Mouse (Mus musculus) forebrain, postnatal 0 days (tissue): ENCODE measurements around the gene Trp53inp2. TPM values are rescaled to one million over a fixed set of nuclear protein-coding genes. Genes with fewer than 3 reads are reported as not detected.

Experiments used
- ATAC-seq: fragments of 200-750 bp; cut with Nextera tagmentation; 2 replicates; pipeline ENCODE4 v1.8.0; 2017; ENCODE audit warnings: mild to moderate bottlenecking, moderate library complexity
- DNase-seq: peaks from one replicate; pipeline ENCODE4 v3.0.0-alpha.2; 2015
- H3K27ac ChIP-seq: fragments of 300-500 bp; sonication (generic); 2 replicates; pipeline ENCODE4 v1.5.1; 2014; ENCODE audit warnings: low read depth, mild to moderate bottlenecking, antibody characterized with exemption, low read length, moderate library complexity, mixed read lengths
- H3K27me3 ChIP-seq: fragments of 300-500 bp; sonication (generic); 2 replicates; pipeline ENCODE4 v1.6.1; 2014; ENCODE audit warnings: mild to moderate bottlenecking, low read length, mixed read lengths; ENCODE audit not compliant: insufficient read depth
- H3K36me3 ChIP-seq: fragments of 300-500 bp; sonication (generic); 2 replicates; pipeline ENCODE4 v1.6.1; 2014; ENCODE audit warnings: mild to moderate bottlenecking, moderate library complexity; ENCODE audit not compliant: insufficient read depth
- H3K4me1 ChIP-seq: fragments of 300-500 bp; sonication (generic); 2 replicates; pipeline ENCODE4 v1.6.1; 2014; ENCODE audit warnings: antibody characterized with exemption; ENCODE audit not compliant: insufficient read depth
- H3K4me2 ChIP-seq: fragments of 300-500 bp; sonication (generic); 2 replicates; pipeline ENCODE4 v1.6.1; 2014; ENCODE audit warnings: low read depth, mild to moderate bottlenecking, moderate library complexity
- H3K4me3 ChIP-seq: fragments of 300-500 bp; sonication (generic); 2 replicates; pipeline ENCODE4 v1.5.1; 2014; ENCODE audit warnings: low read depth, low read length, mixed read lengths
- H3K9ac ChIP-seq: fragments of 300-500 bp; sonication (generic); 2 replicates; pipeline ENCODE4 v1.6.1; 2014; ENCODE audit warnings: mild to moderate bottlenecking
- H3K9me3 ChIP-seq: fragments of 300-500 bp; sonication (generic); 2 replicates; pipeline ENCODE4 v1.6.1; 2016; ENCODE audit warnings: low read length
- CTCF ChIP-seq: sonication (generic); IDR thresholded peaks from 2 replicates; pipeline ENCODE4 v1.5.1; 2016; ENCODE audit warnings: antibody characterized with exemption, control low read depth, low read depth
- WGBS: fragments of 180-500 bp; shearing (Covaris S2); extraction: QIAGEN DNeasy Blood & Tissue Kit; methylation state at CpG from one replicate; pipeline ENCODE4 v1.1.7; 2014; 5-methylcytosine and 5-hydroxymethylcytosine counted together
- polyA plus RNA-seq: library from polyadenylated mRNA; unstranded; fragments of >200 nt; fragmentation: Nextera tagmentation; extraction: Ambion mirVana; gene quantifications from 2 replicates; pipeline ENCODE4 v1.2.1, GENCODE M21; 2015
- total RNA-seq: library from RNA; depleted of rRNA; stranded (reverse); fragments of >200 nt; gene quantifications from 2 replicates; pipeline ENCODE4 v1.2.3, GENCODE M21; 2014

Gene Trp53inp2
- total and polyA plus RNA-seq, 2 experiments from 2014 or later: 60.2 to 100.0 TPM

GRCm38 (mm10) chr2:155385090-155385489 is 4.2 kb downstream of the Trp53inp2 start:
- Histone ChIP-seq H3K36me3 (peaks cover 40% of the 10 kb centered on the region), H3K9ac (no peak overlapping the region), H3K4me2 (0 out of 2 replicates have a peak overlapping the region, but pooled peaks have one; percentile 17), H3K27ac (no peak overlapping the region), H3K4me3 (no peak overlapping the region), H3K4me1 (peaks cover 21% of the 10 kb centered on the region), H3K9me3 (no peaks in the 10 kb centered on the region), H3K27me3 (no peaks in the 10 kb centered on the region)
- WGBS: 23% methylated on average over 7 of the region's 7 CpGs
- DNase-seq (peak; percentile 83), ATAC-seq (peak; percentile 53)
- peak; percentile 83 for TF ChIP-seq CTCF

- TF ChIP-seq CTCF: no peak
- Histone ChIP-seq H3K4me2 (peak overlapping the region; percentile 17; the same call in 1 of the 2 replicates), H3K27ac (no peak overlapping the region; the same call in 1 of the 2 replicates), H3K27me3 (no peaks in the 10 kb centered on the region), H3K9ac (peak overlapping the region; percentile 25; the same call in 1 of the 2 replicates), H3K4me1 (peaks cover 21% of the 10 kb centered on the region), H3K4me3 (no peak overlapping the region), H3K36me3 (peaks cover 45% of the 10 kb centered on the region), H3K9me3 (no peaks in the 10 kb centered on the region)
- ATAC-seq (no peak), DNase-seq (no peak)
- 41% methylated on average over 18 of the region's 18 CpGs for WGBS
Observed at GRCm38 (mm10) chr2:155385731-155386533, 5.1 kb downstream of the Trp53inp2 start.

GRCm38 (mm10) chr2:155386534-155386899 is 5.7 kb downstream of the Trp53inp2 start:
- Histone ChIP-seq H3K4me2 (peak overlapping the region; percentile 14; the same call in 1 of the 2 replicates), H3K4me3 (no peak overlapping the region), H3K36me3 (peaks cover 51% of the 10 kb centered on the region), H3K9me3 (no peaks in the 10 kb centered on the region), H3K4me1 (peaks cover 21% of the 10 kb centered on the region), H3K27ac (no peak overlapping the region; the same call in 1 of the 2 replicates), H3K9ac (peak overlapping the region; percentile 25; the same call in 1 of the 2 replicates), H3K27me3 (no peaks in the 10 kb centered on the region)
- 14% methylated on average over 27 of the region's 27 CpGs for WGBS
- DNase-seq (peak; percentile 32), ATAC-seq (no peak)
- TF ChIP-seq CTCF: no peak

GRCm38 (mm10) chr2:155387052-155387451 is 6.2 kb downstream of the Trp53inp2 start:
- Histone ChIP-seq H3K4me2 (no peak overlapping the region), H3K27me3 (no peaks in the 10 kb centered on the region), H3K36me3 (peaks cover 51% of the 10 kb centered on the region), H3K9me3 (no peaks in the 10 kb centered on the region), H3K9ac (no peak overlapping the region), H3K27ac (no peak overlapping the region), H3K4me3 (no peak overlapping the region), H3K4me1 (peaks cover 21% of the 10 kb centered on the region)
- 60% methylated on average over 4 of the region's 4 CpGs for WGBS
- ATAC-seq (no peak), DNase-seq (no peak)
- TF ChIP-seq CTCF: no peak

- no peaks in the 10 kb centered on the region for H3K9me3 ChIP-seq
- no peak overlapping the region for H3K9ac ChIP-seq
- peaks cover 53% of the 10 kb centered on the region for H3K36me3 ChIP-seq
- H3K4me2 ChIP-seq: no peak overlapping the region
- WGBS: 89% methylated on average over 2 of the region's 2 CpGs
- no peak for DNase-seq
- TF ChIP-seq CTCF: no peak
- no peak overlapping the region for H3K27ac ChIP-seq
- no peaks in the 10 kb centered on the region for H3K27me3 ChIP-seq
- no peak overlapping the region for H3K4me3 ChIP-seq
- H3K4me1 ChIP-seq: peaks cover 8% of the 10 kb centered on the region
- no peak for ATAC-seq
Observed at GRCm38 (mm10) chr2:155388573-155388972, 7.7 kb downstream of the Trp53inp2 start.

GRCm38 (mm10) chr2:155394586-155394985 is 13.7 kb downstream of the Trp53inp2 start:
- no peak for TF ChIP-seq CTCF
- Histone ChIP-seq H3K36me3 (peaks cover 43% of the 10 kb centered on the region), H3K27me3 (no peaks in the 10 kb centered on the region), H3K4me2 (no peak overlapping the region), H3K4me1 (no peaks in the 10 kb centered on the region), H3K9ac (no peak overlapping the region), H3K4me3 (no peak overlapping the region), H3K9me3 (no peaks in the 10 kb centered on the region), H3K27ac (no peak overlapping the region)
- 90% methylated on average over 5 of the region's 5 CpGs for WGBS
- no peak for ATAC-seq
- DNase-seq: no peak

GRCm38 (mm10) chr2:155400276-155400675 is 19.4 kb downstream of the Trp53inp2 start:
- no peak for DNase-seq
- ATAC-seq: no peak
- no peak for TF ChIP-seq CTCF
- no peaks in the 10 kb centered on the region for H3K27me3 ChIP-seq
- H3K36me3 ChIP-seq: peaks cover 49% of the 10 kb centered on the region
- H3K4me3 ChIP-seq: no peak overlapping the region
- H3K9me3 ChIP-seq: no peaks in the 10 kb centered on the region
- H3K4me2 ChIP-seq: no peak overlapping the region
- no peaks in the 10 kb centered on the region for H3K4me1 ChIP-seq
- no peak overlapping the region for H3K9ac ChIP-seq
- no peak overlapping the region for H3K27ac ChIP-seq
